Mouse (Mus musculus): ENCODE results near the gene Tmed8. TPM values are rescaled to one million over a fixed set of nuclear protein-coding genes. Genes with fewer than 3 reads are reported as not detected.

Tmed8 gene
- total RNA-seq (2023) = 35.7 to 35.9 TPM (median 35.8 TPM) in 4 replicates

DNA sequence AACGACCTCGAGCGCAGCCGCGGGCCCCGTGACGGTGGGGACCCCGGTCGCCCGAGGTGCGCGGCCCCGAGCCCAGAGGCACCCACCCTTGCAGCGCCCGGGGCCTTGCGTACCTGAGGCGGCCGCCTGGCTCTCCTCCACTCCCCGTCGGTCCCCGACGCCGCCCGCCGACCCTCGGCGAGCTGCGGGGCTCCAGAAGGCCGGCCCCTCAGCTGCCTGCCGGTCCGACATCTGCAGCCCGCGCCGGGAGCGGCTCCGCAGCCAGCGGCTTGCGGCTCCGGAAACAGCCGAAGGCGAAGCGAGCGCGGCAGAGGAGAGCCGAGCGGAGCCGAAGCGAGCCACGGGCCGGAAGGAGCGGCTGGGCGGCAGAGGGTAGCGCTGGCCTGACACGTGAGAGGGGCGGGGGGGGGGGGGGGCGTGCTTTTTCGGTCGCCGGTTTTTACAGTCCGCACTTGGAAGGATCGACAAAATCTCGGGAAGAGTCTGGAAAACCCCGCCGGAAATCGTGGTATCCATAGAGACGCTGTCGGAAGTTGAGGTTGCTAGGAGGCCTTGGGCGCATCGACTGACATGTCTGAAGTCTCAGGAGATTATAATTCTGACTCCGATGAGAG, at the start of gene Tmed8:
Tmed8 (minus strand) TSS at position 482 of the 614 bp plus-strand sequence.

DNA sequence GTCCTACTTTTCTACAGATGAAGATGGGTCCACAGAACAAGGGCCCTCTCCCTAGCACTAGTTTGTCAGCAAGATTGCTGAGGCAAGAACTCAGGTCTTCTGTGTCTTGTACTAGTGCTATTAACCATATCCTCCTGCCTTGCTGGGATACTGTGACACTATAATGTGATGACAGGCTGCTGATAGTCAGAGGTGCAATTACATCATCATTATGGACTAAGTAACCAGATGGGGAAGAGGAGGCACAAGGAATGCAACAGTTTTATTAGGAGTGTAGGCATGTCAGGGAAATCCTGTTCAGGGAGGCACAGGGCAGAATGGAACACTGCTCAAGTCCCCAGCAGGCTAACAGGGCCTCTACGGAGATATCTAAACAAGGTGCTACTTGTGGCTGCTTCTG, 38.4 kb upstream of the Tmed8 start, which contains the start of gene Noxred1:
Noxred1 (minus strand) TSS at position 101 of the 400 bp plus-strand sequence.

DNA sequence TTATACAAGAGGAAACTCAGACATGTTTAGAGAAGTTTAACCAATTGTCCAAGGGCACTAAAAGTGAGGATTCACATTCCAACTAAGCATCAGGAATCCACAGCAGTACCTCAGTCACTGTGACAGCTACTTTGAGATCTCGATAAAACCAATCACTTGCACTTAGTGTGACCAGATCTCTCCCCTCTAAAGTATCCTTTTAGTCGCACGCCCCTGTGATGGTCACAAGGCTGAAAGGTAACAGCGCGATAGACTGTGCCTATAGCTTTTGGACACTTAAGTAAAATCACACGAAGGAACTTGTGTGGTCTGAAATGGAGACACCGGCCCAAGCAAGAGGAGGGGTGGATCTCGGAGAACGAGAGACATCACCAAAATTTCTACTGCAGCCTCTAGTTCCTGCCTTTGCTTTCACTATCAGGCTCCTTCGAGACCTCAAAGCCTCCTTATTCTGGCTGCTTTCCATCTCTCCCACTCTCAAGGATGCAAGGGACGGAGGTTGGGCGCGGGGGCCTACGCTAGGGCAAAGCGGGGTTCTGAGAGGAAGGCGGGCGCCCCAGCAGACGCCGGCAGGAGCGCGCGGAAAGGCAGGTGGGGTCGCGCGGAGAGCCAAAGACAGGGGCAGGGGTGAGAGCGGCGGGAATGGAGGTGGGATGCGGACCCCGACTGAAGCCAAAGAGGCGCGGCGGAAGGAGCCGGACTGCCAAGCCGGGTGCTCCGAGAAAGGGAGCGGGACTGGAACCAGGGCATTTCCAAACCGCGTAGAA, 865 bp downstream of the Tmed8 start, which contains the start of gene Samd15:
Samd15 (plus strand) TSS at position 518 of the 767 bp plus-strand sequence.

DNA sequence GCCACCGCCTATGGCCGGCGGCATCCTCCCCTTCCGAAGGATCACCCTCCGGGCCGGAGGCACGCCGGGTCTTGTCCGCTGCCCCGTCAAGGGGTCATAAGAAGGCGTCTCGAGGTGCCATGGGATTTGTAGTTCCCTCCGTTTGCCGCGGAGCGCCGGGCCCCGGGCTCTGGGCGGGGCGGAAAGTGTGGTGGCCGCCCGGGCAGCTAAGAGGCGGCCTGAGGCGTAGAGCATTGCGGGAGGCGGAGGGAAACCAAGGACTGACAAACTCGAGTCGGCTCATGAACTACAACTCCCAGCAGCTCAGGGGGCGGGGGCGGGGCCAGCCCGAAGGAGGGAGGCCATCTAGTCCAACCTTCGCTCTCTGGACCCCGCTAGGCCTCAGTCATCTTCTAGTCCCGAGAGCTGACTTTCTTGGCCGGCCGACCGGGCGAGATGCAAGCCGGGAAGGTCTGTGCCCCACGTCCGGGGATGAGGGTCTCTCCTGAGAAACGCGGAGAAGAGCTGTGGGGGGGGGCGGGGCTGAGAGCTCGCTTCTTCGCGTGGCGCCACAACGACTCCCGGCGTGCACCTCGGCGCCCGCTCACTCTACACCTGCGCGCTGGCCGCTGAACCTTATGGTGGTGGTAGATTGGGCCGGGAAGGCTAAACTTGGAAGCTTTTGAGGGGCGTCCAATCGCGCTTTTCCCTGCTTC, 52.7 kb downstream of the Tmed8 start, which contains the start of gene Pomt2:
Pomt2 (minus strand) TSS at position 574 of the 695 bp plus-strand sequence.

DNA sequence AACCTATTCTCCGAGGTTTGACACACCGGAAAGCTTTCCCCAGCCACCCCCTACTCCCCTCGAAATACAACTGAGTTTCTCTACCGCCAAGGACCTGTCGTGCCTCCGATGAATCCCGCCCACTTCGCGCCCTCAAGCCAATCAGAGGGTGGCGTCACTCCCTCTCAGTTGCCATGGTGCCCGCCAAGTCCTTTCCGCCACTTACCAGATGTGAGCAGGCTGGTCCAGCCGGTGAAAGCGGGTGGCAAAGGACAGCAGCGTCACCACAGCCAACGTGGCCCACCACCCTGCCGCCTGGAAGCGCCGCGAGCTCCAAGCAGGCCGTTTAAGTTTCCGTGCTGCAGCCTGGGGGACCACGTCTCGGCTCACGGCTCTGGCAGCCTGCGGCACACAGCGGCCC, 53.3 kb downstream of the Tmed8 start, which contains the start of gene Gstz1:
Gstz1 (plus strand) TSS at position 200 of the 400 bp plus-strand sequence.

Other genes starting within 250 kb of the Tmed8 start
- gene Zdhhc22, start 210.0 kb downstream of the Tmed8 start, total RNA-seq (2023) = not detected in 4 replicates
- not detected in 4 replicates for gene Tmem63c, start 179.1 kb downstream of the Tmed8 start, total RNA-seq (2023)
- 0.36 to 0.97 TPM (median 0.47 TPM) in 3 of 4 replicates, not detected in the other for gene Ngb, start 97.9 kb downstream of the Tmed8 start, total RNA-seq (2023)
- gene Gstz1, start 53.3 kb downstream of the Tmed8 start, total RNA-seq (2023) = 15.3 to 17.9 TPM (median 16.6 TPM) in 4 replicates
- gene Pomt2, start 52.5 kb downstream of the Tmed8 start, total RNA-seq (2023) = 5.6 to 6.6 TPM (median 6.2 TPM) in 4 replicates
- gene Samd15, start 731 bp downstream of the Tmed8 start, total RNA-seq (2023) = 1.1 to 1.8 TPM (median 1.2 TPM) in 4 replicates
- gene Noxred1, start 38.3 kb upstream of the Tmed8 start, total RNA-seq (2023) = 5.0 to 10.2 TPM (median 8.7 TPM) in 4 replicates
- 33.1 to 41.1 TPM (median 36.1 TPM) in 4 replicates for gene Vipas39, start 65.8 kb upstream of the Tmed8 start, total RNA-seq (2023)
- 105 to 126 TPM (median 114 TPM) in 4 replicates for gene Ahsa1, start 66.0 kb upstream of the Tmed8 start, total RNA-seq (2023)
- gene Ism2, start 99.3 kb upstream of the Tmed8 start, total RNA-seq (2023) = not detected in 4 replicates
- gene Sptlc2, start 187.9 kb upstream of the Tmed8 start, total RNA-seq (2023) = 78.2 to 104 TPM (median 87.9 TPM) in 4 replicates
- 30.0 to 33.7 TPM (median 33.2 TPM) in 4 replicates for gene Slirp, start 243.4 kb upstream of the Tmed8 start, total RNA-seq (2023)
- 79.2 to 103 TPM (median 90.0 TPM) in 4 replicates for gene Alkbh1, start 243.6 kb upstream of the Tmed8 start, total RNA-seq (2023)